Mouse (Mus musculus): ENCODE measurements around the gene Rdh14.
A peak's percentile ranks its signal among the peaks of the same experiment; 100 is the strongest.

Rdh14 gene

DNA sequence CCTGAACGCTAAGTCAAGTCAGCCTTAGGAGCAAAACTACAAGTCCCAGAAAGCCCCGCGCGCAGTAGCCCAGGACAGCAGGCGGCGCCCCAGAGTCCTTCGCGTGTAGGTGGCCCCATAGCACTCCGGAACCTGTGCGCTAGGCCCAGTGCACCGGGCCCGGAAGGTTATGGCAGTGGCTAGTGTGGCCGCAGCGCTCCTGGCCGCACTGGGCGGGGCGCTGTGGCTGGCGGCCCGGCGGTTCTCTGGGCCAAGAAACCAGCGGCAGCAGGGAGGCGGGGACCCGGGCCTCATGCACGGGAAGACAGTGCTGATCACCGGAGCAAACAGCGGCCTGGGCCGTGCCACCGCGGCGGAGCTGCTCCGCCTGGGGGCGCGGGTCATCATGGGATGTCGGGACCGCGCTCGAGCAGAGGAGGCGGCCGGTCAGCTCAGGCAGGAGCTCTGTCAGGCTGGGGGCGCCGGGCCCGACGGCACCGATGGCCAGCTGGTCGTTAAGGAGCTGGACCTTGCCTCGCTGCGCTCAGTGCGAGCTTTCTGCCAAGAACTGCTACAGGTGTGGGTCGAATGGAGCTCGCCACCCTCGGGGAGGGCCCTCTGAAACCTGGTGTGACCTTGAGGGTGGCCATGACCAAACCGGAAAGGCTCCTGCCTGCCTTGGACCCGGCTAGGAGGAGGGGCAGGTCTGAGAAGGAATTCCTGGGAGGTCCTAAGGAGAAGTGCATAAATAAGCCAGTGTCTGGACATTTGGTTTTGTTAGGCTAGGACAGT lies at the start of gene Rdh14:
TSS of gene Rdh14 (plus strand) at position 102 of the 771 bp plus-strand sequence.
- DNase-seq (ENCODE audit: low read depth): peak; percentile 94

DNA sequence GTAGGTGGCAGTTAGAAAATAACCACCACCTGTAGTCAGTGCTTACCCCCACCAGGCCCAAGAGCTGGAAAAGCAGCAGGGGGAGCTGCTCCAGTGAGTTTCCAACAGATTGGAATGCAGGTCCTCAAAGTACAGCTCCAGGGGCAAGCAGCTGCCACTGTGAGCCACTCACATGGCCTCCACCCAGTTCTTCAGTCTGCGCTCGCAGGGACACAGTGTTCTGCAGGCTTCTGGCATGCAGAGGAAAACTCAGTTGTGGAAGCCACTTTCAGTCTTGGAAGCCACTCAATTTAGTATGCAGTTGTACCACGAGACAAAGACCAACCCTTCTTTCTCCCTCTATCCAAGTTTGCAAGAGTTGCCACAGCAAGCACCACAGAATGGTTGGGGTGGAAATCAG lies 39.9 kb upstream of the Rdh14 start:
- DNase-seq (ENCODE audit: low read depth): no peak

DNA sequence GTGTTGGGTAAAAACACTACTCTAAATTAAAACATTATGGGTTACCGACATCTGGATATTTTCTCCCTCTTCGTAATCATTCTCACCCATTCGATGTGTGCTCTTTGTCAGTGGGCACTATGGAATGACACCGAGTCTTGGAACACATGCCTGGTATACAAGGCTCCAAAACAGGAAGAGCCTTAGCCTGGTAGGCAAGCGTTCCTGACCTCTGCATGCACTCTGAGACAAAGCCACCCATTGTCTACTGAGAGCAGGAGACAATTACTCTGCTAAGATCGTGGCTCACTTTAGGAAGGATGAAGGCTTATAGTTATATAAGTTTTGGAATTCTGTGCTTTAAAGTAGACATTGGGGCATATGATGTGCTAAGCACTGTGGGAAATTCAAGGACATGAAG lies 32.8 kb upstream of the Rdh14 start:
- DNase-seq (ENCODE audit: low read depth): no peak

DNA sequence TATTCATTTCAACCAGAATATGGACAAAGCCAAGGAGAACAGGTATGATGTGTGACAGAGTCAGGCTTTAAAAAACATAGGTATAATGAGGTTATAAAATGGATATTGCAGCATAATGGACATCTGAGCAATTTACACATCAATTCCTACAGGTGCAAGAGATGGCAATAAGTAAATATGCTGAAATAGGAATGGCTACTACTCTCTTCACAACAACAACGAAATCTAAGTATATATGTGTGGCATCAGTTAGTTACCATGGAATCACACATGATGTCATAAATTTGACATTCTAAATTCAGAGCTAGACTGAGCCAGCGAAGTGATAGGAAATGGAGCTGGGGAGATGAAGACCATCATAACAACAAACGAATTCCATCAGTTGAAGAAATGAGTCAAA lies 20.9 kb upstream of the Rdh14 start, which contains the start of gene Nt5c1b:
TSS of gene Nt5c1b (plus strand) at position 301 of the 400 bp plus-strand sequence.
- no peak for DNase-seq (ENCODE audit: low read depth)

DNA sequence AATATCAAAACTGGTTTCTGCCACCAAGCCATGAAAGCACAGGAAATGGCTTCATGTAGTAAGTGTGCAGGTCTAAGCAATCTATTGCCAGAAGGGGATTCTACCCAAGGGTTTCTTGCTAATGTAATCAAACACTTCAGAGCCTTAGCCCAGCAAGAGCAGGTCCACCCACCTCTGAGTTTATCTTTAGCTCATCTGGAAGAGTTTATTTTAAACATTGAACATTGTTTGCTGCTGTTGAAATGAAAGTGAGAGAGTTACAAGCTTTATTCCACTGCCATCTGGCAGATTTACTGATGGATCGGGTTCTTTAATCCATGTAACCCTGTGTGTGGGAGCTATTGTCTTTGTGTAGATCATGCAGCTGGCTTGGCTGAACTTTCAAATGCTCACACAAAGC lies 10.2 kb downstream of the Rdh14 start:
- no peak for DNase-seq (ENCODE audit: low read depth)

DNA sequence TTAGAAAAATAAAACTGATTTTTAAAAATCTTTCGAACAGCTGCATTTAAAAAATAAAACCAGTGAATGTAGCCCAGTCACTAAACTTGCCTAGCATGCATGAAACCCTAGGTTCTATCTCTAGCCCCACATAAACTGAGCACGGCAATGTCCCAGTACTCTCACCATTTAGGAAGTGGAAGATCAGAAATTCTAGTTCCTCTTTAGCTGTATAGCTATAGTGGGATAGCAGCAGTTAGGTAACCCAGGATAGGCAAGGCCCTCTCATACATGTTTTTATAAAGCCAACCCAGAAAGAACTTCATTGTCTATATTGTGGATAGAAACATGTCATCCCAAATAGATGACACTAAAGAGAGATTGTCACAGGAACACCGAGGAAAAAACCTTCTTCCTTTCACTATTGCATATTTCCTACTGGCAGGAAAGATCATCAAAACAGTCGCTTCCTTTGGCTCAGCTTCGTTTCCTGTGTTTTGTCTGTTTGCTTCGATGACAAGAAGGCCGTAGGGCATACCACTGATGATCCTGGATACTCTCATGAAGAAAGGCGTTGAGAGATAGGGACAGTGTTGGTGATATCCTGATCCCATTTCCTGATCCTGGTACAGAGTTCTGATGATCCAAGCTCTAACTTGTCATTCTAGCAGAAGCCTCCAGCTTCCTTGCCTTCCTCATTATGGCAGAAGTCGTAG lies 12.0 kb downstream of the Rdh14 start:
- no peak for DNase-seq (ENCODE audit: low read depth)

DNA sequence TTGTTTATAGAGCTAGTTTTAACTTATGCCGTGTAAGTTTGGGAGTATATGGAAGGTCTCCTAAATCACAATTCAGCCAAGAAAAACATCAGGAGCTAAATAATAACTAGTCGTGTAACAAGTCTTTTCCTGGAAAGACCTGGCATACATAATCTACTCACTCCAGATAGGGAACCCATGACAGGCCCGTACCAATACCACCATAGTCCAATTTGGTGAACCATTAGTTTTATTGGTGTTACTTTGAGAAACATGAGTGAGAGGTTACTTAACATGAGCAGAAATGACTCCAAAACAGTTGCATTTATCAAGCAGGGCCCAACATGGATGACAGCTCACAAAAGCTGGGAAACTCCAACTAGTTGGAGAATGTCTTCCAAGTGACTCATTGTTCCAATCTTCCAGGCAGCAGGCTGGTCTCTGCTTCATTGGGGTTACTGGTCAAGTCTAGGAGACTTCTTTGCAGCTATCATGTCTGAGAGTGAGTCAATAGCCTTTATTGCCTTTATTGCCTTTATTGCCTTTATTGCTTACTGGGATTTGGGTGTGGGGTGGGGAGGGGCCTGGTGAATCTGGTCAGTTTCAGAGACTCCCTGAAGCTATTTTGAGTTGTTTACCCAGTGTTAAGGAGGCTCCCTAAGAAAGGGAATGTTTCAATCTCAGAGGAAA lies 20.1 kb downstream of the Rdh14 start:
- no peak for DNase-seq (ENCODE audit: low read depth)

DNA sequence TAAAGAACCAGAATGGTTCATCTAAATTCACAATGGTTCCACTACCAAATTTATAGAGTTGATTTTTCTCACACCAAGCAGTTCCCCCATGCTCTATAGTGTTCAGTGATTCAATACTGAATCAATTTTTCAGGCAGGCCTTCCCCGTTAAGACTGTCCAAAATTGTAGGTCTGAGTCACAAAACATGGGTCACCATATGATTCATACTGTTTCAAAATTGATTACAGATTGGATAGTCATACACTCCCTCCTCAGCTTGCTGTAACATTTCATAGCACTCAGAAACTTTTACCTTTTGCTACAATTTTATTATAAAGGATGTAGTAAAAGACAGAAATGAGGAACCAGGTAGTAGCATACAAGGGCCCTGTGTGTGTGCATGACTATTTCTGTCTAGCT lies 20.9 kb downstream of the Rdh14 start:
- DNase-seq (ENCODE audit: low read depth): no peak

DNA sequence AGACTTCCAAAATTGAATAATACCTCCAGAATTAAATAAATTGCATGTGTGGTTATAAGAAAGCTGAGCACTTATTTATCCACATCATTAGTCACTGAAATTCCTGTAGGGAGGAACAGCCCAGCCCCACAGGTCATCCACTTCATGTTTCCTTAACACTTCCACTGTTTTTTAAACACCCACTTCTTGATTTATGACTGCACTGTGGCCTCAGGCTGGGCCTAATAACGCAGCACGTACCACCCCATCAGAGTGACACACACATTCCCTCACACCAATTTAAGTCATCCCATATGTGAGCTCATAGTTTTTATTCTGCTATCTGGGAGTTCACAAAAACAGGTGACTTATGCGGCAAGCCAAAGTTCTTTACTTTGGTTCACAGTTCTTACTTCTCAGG lies 31.8 kb downstream of the Rdh14 start:
- DNase-seq (ENCODE audit: low read depth): no peak

DNA sequence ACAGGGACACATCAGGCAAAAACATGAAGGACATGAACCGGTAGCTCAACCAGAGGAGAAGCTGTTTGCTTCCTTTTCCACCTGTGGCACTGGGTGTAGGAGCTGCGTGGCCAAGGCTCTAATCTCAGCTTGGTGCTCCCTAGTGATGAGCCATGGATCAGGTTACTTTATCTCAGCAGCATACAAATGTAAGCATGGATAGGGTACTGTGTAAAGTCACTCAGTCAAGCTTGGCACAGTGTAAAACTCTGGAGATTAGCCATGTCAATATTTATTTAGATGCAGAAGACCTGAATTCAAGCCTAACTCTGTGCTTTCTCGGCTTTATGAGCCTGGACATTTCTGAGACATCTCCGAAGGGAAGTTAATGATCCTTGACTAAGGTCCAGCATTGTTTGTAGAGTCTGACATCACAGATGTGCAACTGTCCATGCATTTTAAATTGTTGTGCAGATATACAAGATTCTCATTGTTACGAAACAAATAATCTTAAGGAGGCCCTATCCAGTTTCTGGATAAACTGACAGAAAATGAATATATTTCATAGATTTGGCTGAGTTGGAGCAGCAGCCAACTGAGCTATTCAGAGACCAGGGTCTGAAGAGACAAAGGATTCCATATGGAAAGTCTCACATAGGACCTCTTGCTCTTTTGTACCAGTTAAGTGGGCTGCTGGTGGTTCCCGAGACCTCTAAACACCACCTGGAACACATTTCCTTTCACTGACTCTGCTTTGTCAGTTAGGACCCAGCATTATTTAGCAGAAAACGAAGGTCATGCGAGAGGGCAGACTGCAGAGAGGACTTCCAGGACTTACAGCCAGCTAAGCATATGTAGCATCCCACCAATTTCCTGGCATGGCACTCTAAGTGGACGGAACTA lies 35.7 kb downstream of the Rdh14 start:
- no peak for DNase-seq (ENCODE audit: low read depth)

DNA sequence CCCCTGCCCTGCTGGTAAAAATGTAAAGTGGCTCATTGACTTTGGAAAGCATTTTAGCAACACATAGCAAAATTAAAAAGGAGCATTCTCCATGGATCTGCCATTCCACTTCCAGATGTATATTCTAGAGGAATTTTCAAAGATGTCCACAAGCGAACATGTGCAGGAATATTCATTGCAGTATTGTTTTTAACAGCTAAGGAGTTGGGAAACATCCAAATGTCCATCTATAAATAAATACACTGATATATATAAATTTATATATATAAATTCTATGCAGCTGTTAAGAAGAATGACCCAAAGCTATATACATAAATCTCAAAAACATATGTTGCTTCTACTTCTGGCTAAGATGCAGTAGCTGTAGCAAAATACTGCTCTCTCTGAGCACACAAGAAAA lies 40.4 kb downstream of the Rdh14 start:
- DNase-seq (ENCODE audit: low read depth): no peak

DNA sequence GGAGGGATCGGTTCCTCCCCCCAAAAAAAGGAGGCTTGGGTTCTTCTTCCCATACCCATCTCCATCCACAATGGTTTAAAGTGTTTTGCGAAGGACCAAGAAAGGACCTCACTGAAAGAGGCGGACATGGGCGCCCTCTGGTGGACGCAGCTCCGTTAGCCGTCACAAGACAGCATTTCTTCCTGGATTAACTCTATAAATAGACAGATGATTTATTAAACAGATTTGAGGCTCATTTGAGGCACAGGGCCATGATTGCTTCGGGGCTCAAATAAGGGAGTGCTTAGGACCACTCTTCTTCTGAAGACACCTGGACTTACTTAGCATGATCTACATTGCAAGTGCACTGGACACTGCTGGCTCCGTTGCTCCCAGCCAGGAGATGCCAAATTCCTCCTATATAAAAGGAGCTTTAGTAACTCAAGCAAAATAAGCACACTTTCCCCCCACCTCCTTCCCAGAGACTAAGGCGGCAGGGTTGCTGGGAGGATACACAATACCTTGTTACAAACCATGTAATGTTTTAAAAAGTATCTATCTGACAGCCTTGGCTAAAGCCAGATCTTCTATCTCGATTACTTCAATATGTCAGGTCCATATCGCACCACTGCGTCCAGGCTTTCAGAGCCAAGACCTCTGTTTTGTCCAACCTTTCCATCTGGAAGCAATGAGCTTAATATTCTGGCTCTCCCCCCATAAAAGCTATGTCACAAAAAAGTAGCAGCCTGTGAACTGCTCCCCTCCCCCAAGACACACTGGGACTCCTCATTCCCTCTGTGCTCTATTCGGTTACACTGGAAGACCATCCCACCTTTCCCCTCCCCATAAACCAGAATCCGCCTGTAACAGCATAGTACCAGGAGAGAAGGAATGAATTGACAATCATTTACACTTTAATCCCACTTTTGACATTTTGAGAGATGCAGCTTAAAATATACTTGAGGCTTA lies 47.8 kb downstream of the Rdh14 start:
- peak; percentile 62 for DNase-seq (ENCODE audit: low read depth)

DNA sequence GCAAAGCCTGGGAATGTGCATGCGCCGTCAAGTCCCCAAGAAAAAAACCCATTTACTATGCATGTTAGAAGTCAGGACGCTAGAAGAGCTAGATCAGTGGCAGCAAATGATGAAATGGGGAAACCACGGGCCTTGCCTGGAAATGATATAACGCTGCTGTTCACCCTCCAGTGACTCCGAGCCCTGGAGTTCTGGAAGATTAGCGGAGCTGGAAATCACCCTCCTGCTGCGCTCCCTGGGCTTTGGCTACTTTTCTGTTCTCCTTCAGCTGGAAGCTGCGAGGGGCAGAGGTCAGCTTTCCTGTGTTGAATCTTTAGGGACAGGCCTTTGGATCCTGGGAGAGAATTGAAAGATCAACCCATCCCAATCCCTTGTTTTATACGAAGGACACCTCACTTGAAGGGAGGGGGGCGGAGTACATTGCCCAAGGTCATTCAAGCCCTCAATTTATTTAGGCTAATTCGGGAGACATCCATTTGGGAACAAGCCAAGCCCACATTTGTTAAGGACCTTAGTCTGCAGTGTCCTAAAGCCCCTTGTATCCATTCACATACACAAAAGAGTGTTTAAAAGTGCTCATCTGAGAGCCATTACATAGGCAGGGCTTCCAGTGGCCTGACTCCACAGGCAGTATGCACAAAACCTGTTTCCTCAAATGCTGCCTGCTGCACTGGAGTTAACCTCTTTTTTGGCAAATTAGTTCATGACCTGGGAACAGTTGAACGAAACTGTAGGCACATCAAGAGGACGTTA lies 49.1 kb downstream of the Rdh14 start:
- no peak for DNase-seq (ENCODE audit: low read depth)
